Mouse (Mus musculus) layer of hippocampus, adult 2 months (tissue): Measurements from ENCODE around the gene Hcls1. TPM values are rescaled to one million over a fixed set of nuclear protein-coding genes. Genes with fewer than 3 reads are reported as not detected.

Experiments used
- DNase-seq, 2 experiments: peaks; one replicate each; pipeline ENCODE4 v3.0.0; 2022; ENCODE audit warnings: low spot score in 2 of 2
- H3K27ac ChIP-seq: fragments of 200-600 bp; 2 replicates; pipeline ENCODE4 v1.8.1; 2022
- H3K4me3 ChIP-seq: fragments of 200-600 bp; 2 replicates; pipeline ENCODE4 v1.8.1; 2022; ENCODE audit warnings: mild to moderate bottlenecking
- CTCF ChIP-seq: fragments of 200-600 bp; conservative IDR thresholded peaks from 2 replicates; pipeline ENCODE4 v1.8.1; 2022; ENCODE audit warnings: antibody characterized with exemption, mild to moderate bottlenecking, moderate library complexity
- total RNA-seq, 2 experiments: library from RNA; stranded (reverse); gene quantifications; 2 replicates each; pipeline ENCODE4 v1.2.3; 2021

The Hcls1 gene
- total RNA-seq, 2 experiments from 2014 or later = 3.6 to 4.4 TPM

DNA sequence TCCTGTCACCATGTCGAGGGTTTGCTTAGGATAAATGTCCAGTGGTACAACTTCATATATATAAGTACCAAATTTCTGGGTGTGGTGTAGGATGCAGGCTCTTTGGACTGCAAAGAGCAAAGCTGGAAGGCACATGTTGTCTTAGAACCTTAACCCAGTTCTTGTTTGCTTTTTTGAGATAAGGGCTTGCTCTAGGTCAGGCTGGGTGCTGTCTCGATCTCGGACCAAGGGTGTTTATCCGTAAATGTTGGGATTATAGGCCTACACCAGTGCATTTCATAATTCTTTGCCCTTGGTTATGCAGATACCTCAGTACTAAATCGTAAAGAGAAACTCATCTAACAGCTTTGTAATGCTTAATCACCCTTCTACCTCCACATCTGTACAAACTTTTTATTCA lies 77.6 kb downstream of the Hcls1 start:
- Histone ChIP-seq H3K4me3 (peak overlapping the region; percentile 66; the same call in 1 of the 2 replicates), H3K27ac (no peak overlapping the region)
- DNase-seq = no peak
- no peak for TF ChIP-seq CTCF

Other genes starting within 250 kb of the Hcls1 start
- gene Ildr1, start 241.0 kb upstream of the Hcls1 start, total RNA-seq = under 1 TPM; 0.18 to 0.25 TPM
- gene Slc15a2, start 150.0 kb upstream of the Hcls1 start, total RNA-seq = 10 to 100 TPM; 40.0 to 46.5 TPM
- 10 to 100 TPM; 41.1 to 46.2 TPM for gene Iqcb1, start 106.6 kb upstream of the Hcls1 start, total RNA-seq
- 1 to 10 TPM; 1.7 to 3.4 TPM for gene Eaf2, start 60.0 kb upstream of the Hcls1 start, total RNA-seq
- gene Golgb1, start 59.8 kb upstream of the Hcls1 start, total RNA-seq = 10 to 100 TPM; 67.6 to 75.6 TPM
- gene Fbxo40, start 55.5 kb downstream of the Hcls1 start, total RNA-seq = not detected
- gene Polq, start 76.8 kb downstream of the Hcls1 start, total RNA-seq = 1 to 10 TPM; 1.2 to 2.0 TPM